7 mouse cellular contexts compared by ENCODE assay signal in the genomic region with DNA sequence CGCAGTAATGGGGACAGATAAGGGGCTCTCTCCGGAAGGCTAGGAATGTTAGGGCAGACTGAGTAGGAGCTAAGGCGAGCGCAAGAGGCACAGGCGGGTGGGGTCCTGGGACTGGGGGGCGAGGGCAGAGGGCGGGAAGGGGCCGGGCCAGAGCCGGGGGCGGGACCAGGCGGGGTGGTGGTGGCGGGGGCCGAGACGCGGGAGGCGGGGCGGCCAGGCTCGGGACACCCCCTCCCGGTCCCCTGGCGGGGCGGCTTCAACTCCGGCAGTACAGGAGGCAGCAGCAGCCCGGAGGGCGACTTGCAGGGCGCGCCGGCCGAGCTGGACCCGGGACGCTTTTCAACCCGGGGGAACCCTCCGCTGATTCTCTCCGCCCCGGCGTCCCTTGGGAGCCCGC. TPM values are rescaled to one million over a fixed set of nuclear protein-coding genes. Genes with fewer than 3 reads are reported as not detected.
DNase-seq lines count a peak whose midpoint lies in the region; ATAC-seq lines count a peak whose summit lies in the region.

A gene (plus strand): TSS at position 253 of the 397 bp plus-strand sequence.

- intact Hi-C loops in gastrocnemius, postnatal 36 days (cut with DNase I), result no loop called here
- intact Hi-C loops in left cerebral cortex, postnatal 4 days (cut with DNase I), result no loop called here

- peak within 1 kb of the TSS; percentile 74 for H3K4me2 ChIP-seq in midbrain, embryonic 11.5 days

- peak; percentile 79 for DNase-seq in Muller cell, postnatal 12 days (ENCODE audit: inconsistent ontology term)
- DNase-seq in adrenal gland, postnatal 36 days, result peak; percentile 72 to 84
- DNase-seq in gastrocnemius, postnatal 36 days, result peak; percentile 49 to 59
- peak; percentile 28 for DNase-seq in induced T-regulatory cell, adult 2 months (ENCODE audit: low read depth)
- peak; percentile 58 for DNase-seq in left cerebral cortex, postnatal 4 days
- DNase-seq in midbrain, embryonic 11.5 days (ENCODE audit: low spot score, missing footprints), result no peak
- DNase-seq in right cerebral cortex, adult 2 months (ENCODE audit: low spot score in 2 of 2), result no peak

- H3K4me1 ChIP-seq in midbrain, embryonic 11.5 days (ENCODE audit: control insufficient read depth, insufficient read depth, low read length), result peaks cover 30% of the 10 kb centered on the region

- ATAC-seq in midbrain, embryonic 11.5 days (ENCODE audit: low FRiP score), result peak; percentile 72

- no peaks in the 10 kb centered on the region for H3K9me3 ChIP-seq in midbrain, embryonic 11.5 days (ENCODE audit: control insufficient read depth, low read length)

- peak within 1 kb of the TSS; percentile 67 for H3K27ac ChIP-seq in midbrain, embryonic 11.5 days (ENCODE audit: low read depth, low read length)

- WGBS in midbrain, embryonic 11.5 days, result 0% methylated on average over 23 of the region's 36 CpGs

- no peaks in the 10 kb centered on the region for H3K27me3 ChIP-seq in midbrain, embryonic 11.5 days (ENCODE audit: control insufficient read depth, insufficient read depth, low read length)

- peak within 1 kb of the TSS; percentile 73 for H3K4me3 ChIP-seq in midbrain, embryonic 11.5 days (ENCODE audit: low read depth, low read length)

- H3K9ac ChIP-seq in midbrain, embryonic 11.5 days (ENCODE audit: low read length), result peak within 1 kb of the TSS; percentile 83

- no peaks in the 10 kb centered on the region for H3K36me3 ChIP-seq in midbrain, embryonic 11.5 days (ENCODE audit: control insufficient read depth, insufficient read depth, low read length)

RNA-seq across cellular contexts. Expression of the gene that starts here (rescaled TPM):
- 1 to 10 TPM; 4.3 to 4.8 TPM for total RNA-seq in adrenal gland, postnatal 36 days (2021)
- total RNA-seq in gastrocnemius, postnatal 36 days (2021), result 1 to 10 TPM; 7.2 to 7.3 TPM
- 10 to 100 TPM; 14.4 to 15.4 TPM for total RNA-seq in left cerebral cortex, postnatal 4 days (2021)
- polyA plus RNA-seq in midbrain, embryonic 11.5 days (2014; fragmentation: Nextera tagmentation; extraction: Ambion mirVana), result 5.3 and 6.1 TPM in 2 replicates

Comparison
In these comparisons a context has a peak if more than half of its experiments do, and no peak if none do; other contexts are left out.
1. DNase-seq: peak in Muller cell, postnatal 12 days (single experiment), adrenal gland, postnatal 36 days (2 of 2), gastrocnemius, postnatal 36 days (2 of 2), induced T-regulatory cell, adult 2 months (single experiment) and left cerebral cortex, postnatal 4 days (single experiment); none in midbrain, embryonic 11.5 days (single experiment) and right cerebral cortex, adult 2 months (0 of 2).